Mouse (Mus musculus) frontal cortex, postnatal 25 days (tissue): ENCODE measurements at regions not wholly inside any gene's neighbourhood (a gene's known extent, or its start where the extent isn't known, plus 50 kb on each side); places are given as distances from the start of the nearest gene placed in this dataset.
A peak's percentile ranks its signal among the peaks of the same experiment; 100 is the strongest.

Experiments used
- DNase-seq, 2 experiments: peaks; one replicate each; pipeline ENCODE4 v3.0.0; 2022; ENCODE audit warnings: low spot score in 2 of 2

DNA sequence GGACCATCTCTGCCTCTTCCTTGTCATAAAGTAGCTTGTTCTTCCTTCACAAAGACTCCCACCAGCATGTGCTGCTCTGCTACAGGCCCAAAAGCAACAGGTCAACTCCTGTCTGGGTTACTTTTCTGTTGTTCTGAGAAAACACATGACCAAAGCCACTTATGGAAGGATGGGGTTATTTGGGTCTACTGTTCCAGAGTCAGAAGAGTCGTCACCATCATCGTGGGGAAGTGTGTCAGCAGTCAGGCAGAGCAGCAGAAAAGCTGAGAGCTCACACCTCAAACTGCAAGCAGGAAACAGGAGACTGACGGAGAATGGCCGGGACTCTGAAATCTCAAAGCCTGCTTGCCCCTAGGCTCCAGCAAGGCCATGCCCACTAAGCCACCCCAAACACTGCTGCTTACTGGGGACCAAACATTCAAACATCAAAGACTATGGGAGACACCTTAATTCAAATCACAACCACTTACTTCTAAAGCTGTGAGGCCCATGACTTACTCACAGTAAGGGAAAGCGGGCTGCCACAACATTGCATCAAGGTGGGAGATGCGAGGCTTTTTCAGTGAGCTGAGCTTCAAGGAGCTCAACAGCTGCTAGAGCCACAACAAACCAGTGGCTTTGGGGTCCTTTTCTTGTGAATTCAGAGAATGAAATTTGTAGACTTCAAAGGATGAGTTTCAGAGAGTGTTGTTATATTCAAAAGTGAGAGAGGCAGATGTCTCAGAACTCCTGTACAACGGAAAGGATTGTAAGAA is 96.6 kb upstream of the Hs6st1 start:
- DNase-seq = no peak

DNA sequence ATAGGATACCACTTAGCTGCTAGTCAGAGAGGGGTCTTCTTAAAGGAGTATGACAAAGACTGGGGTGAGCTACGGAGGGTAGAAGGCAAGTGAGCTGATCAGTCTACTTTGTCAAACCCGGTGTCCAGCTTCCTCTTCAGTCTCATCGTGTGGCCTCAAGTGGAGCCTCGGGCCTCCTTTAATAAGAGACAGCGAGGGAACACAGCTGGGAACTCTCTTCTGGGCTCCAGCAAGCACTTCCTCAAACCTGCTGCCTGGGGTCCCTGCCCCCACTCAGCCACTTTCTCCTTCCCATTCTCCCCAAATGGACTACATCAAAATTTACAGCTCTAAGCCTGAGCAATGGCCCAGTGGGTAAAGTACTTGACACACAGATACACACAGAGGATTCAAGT is 96.0 kb upstream of the Hs6st1 start:
- DNase-seq = no peak

DNA sequence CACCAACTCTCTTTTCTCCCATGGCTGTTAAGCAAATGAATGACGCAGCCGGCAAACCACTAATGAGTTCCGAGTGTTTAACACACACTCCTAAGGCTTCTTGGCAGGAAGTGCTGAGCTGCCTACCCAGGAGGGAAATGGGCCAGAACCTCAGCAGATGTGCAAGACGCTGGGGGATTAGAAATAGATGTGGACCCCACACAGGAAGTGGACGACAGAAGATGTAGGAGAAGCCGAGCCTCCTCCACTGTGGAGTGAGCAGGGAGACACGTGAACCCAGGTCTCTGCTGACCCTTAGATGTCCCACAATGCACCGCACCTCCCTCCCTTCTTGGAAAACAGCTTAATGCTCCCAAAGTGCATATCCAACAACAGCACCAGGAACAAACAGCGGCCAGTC is 94.8 kb upstream of the Hs6st1 start:
- no peak for DNase-seq

DNA sequence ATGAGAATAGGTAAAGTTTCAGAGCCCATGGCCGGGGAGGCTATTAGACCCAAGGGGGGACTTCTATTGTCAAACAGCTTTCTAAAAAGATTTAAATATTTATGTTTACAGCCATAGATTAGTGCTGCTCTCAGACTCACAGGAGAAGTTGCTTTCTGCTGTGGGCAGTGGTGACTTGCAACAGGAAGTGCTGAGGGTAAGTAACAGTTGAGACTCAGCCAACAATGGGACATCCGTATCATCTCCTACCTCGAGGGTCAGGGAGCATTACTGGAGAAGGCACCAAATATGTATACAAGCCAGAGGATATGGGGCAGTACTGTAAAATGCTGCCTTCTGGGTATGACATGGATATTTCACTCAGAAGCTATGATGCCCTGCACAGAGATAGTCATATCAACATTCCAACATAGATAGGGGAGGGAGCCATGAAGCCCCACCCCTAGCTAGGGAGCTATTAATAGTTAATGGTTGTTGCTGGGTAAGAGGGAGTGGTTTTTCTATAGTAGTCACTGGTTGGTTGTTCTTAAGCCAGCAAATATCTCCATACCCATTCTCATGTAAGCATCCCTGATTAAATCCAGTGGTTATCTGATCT is 92.5 kb upstream of the Hs6st1 start:
- no peak for DNase-seq

- no peak for DNase-seq
These were observed 91.7 kb upstream of the Hs6st1 start for GRCm38 (mm10) chr1:35976528-35976927.

DNA sequence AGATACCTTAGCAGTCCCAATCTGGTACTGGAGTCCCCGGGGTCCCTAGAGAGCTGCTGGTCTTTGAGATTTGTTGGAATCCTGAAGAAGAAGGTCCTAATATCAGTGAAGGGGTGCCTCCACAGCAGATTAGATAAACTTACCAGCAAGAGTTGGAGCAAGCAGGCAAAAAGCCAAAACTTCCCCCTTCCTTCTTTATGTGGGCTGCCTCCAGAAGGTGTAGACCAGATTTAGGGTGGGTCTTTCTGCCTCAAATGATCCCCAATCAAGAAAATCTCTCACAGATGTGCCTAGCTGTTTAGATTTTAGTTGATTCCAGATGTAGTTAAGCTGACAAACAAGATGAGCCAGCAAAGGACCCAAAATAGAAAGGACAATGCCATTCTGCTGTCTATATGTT is 90.1 kb upstream of the Hs6st1 start:
- DNase-seq = no peak

DNA sequence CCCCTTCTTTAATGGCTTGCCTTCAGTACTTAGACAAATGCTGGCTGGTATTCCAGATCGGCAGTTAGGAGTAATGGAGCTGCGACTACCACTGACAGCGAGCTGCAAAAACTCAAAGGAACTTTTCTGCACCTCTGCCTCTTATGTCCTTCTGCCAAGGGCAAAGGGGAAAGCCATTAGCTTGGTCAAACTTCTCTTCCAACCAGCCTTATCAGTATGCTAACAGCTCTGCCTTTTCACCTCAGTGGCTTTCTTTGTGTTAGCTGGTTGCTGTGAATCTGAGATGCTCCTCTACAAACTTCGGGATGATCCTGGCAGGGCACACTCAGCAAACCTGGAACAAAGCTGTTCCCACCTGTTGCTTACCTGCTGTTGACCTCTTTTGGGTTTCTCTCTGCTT is 89.4 kb upstream of the Hs6st1 start:
- no peak for DNase-seq

DNA sequence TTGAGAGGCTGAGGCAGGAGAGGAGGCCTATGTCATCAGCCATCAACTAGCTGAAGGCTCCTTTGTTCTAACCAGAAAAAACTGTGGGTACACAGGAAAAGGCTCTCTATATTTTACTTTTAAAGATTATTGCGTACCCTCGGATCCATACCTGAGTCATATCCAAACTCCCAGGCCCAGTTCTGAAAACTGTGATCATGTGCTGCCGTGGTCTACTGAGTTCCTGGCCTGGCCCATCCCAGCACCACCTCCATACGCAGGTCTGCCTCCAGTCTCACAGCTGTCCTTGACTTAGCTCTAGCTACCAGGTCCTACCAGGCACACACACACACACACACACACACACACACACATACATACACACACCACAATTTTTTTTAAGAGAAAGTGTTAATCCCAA is 87.0 kb upstream of the Hs6st1 start:
- no peak for DNase-seq

DNA sequence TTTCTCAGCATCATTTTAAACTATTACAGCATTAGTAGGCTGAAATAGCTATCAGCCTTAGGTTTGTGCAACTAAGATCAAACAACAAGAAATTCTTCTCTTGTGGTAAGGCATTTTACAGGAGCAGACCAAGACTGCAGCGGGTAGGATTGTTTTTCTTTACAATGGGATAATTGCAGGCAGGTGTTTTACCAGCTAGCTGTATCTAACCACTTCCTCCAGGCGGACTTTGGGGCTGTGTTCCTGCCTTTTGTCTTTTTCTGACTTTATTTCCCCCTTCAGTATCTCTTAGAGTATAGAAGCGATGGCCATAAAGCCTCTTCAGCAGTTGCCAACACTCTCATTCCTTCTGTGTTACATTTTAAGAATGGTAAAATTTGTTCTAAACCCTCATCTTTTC is 84.8 kb upstream of the Hs6st1 start:
- DNase-seq = no peak

DNA sequence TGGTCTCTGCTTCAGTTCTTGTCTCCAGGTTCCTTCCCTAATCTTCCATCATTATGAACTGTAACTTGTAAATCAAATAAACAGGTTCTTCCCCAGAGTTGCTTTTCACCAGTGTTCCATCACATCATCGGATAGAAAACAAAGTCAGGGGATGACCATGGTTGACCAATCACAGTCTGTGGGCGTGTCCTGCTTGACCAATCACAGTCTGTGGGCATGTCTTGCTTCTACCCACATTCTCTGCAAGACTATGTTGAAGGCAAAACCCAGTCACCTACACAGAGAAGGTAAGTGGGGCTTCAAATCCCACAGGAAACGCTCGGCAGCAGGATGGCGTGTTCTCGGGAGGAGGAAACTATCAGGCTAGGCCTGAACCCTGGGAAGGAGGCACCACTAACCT is 82.9 kb upstream of the Hs6st1 start:
- DNase-seq = no peak

DNA sequence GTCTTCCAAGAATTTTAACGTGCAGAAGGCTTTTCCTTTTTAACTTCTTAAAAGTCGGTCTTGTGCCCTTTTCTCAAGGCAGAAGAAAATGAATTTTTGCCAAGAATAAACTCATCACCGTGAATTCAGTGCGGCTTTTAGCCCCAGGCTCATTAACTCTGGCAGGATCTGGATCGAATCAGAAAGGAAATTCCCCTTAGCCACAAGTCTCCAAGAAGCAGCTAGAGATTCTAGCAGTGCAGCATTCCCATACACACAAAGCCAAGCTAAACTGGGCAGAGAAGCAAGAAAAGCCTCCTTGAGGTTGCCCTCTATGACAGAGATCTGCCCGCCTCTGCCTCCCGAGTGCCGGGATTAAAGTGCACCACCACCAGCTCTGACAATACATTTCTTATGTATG is 81.5 kb upstream of the Hs6st1 start:
- DNase-seq = no peak

GRCm38 (mm10) chr1:35992227-35992909 is 75.8 kb upstream of the Hs6st1 start:
- no peak for DNase-seq

DNA sequence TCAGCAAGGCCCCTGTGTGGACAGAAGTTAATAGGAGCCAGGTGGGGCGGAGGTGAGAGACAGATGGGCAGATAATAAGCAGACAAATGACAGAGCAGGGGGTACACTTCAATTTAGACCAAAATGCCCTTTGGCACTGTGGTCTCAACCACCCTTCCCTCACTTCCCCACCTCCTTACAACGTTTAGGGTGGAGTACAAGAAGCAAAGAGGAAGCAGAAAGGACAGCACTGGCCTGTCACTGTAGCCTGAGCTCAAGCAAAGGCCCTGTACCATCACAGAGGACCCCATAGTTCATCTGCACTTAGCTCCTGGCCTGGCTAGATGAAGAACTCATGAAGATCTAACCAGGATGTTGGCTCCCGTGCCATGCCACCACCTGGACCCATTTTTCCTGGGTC is 75.3 kb upstream of the Hs6st1 start:
- DNase-seq = no peak

DNA sequence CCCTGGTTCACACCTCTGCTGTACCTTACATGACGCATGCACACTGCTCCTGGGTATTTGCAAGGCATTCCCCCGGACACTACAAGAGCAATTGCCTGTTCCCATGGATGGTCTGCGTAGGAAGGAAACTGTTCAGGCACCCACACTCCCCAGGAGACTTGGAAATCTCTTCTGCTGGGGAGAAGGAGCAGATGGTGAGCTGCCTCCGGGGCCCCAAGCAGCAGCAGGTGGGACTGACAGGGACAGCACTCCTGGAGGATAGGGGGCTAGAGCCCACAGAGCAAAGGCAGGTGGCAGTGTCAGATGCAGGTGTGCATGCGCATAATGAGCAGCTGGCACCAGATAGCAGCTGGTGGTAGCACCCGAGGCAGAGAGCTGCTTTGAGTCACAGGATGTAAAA is 72.5 kb upstream of the Hs6st1 start:
- peak; percentile 15 to 31 for DNase-seq

- DNase-seq = no peak
These were observed 66.9 kb upstream of the Hs6st1 start for GRCm38 (mm10) chr1:36001319-36001718.

- no peak for DNase-seq
These were observed 66.4 kb upstream of the Hs6st1 start for GRCm38 (mm10) chr1:36001821-36002220.

DNA sequence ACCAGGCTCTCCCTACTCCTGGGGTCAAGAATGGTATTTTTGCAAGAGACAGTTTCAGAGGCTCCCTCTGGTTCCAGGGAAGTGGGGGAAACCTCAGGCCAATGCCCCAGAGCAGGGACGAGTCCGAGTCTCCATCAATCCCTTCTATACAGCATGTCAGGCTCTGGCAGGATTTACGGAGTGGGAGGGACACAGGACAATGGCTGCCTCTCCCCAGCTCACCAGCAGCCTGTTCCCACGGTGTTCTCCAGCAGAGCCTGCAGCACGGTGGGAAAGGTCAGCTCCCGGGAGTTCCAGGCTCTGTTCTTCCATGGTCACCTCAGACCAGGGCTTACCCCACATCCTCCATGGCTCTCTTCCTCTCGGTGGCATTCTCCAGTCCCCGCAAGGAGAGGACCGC is 64.6 kb upstream of the Hs6st1 start:
- no peak for DNase-seq

- DNase-seq = no peak
These were observed 59.6 kb upstream of the Hs6st1 start for GRCm38 (mm10) chr1:36008598-36008997.

GRCm38 (mm10) chr1:36009010-36009619 is 59.1 kb upstream of the Hs6st1 start:
- DNase-seq = peak; percentile 15 to 44

DNA sequence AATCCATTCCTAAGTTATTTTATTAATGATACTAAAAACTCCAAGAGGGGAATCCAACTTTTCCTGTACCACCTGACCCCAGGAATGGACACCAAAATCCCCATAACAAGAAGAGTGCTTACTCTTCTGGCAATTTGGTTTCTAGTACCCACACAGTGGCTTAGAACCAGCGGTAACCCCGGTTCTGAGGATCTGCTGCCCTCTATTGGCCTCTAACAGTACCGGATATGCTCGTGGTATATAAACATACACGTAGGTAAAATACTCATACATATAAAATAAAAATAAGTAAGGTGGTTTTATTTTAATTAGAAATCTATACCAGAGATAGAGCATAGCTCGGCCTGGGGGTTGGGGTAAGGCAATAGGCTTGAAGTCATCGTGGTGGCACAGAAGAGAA is 58.0 kb upstream of the Hs6st1 start:
- DNase-seq = no peak

DNA sequence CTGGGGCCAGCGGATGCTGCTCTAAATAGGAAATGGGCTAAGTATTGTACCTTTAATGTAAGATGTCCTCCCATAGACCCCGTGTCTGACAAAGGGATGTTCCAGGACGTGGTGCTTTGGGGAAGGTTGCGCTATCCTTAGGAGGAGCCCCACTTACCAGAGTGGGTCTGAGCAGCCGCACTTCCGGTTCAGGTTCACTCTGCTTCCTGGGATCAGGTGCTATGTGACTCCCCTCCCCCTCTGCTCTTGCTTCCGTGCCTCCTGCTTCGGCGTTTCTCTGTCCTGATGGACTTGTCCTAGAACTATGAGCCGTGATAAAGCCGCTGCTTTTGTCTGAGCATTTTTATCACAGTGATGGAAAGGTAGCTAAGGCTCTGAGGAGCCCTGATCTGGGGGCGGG is 57.4 kb upstream of the Hs6st1 start:
- no peak for DNase-seq

- no peak for DNase-seq
These were observed 56.0 kb upstream of the Hs6st1 start for GRCm38 (mm10) chr1:36012081-36012765.
